Mouse (Mus musculus) embryonic facial prominence, embryonic 14.5 days (tissue): ENCODE measurements at regions not wholly inside any gene's neighbourhood (a gene's known extent, or its start where the extent isn't known, plus 50 kb on each side); places are given as distances from the start of the nearest gene placed in this dataset.

Experiments used
- ATAC-seq: fragments of 200-750 bp; cut with Nextera tagmentation; 2 replicates; pipeline ENCODE4 v1.8.0; 2017; ENCODE audit warnings: low read depth, moderate number of reproducible peaks, moderate TSS enrichment
- DNase-seq: peaks from one replicate; pipeline ENCODE4 v3.0.0-alpha.2; 2015; ENCODE audit warnings: low spot score
- H3K27ac ChIP-seq: fragments of 300-500 bp; sonication (generic); replicated peaks from 2 replicates; pipeline ENCODE4 v1.5.1; 2014; ENCODE audit warnings: low read depth, mild to moderate bottlenecking, low read length, moderate library complexity
- H3K27me3 ChIP-seq: fragments of 300-500 bp; sonication (generic); replicated peaks from 2 replicates; pipeline ENCODE4 v1.6.1; 2014; ENCODE audit warnings: low read length; ENCODE audit not compliant: control insufficient read depth, insufficient read depth
- H3K36me3 ChIP-seq: fragments of 300-500 bp; sonication (generic); 2 replicates; pipeline ENCODE4 v1.6.1; 2014; ENCODE audit warnings: low read length, mixed read lengths; ENCODE audit not compliant: control insufficient read depth, insufficient read depth
- H3K4me1 ChIP-seq: fragments of 300-500 bp; sonication (generic); 2 replicates; pipeline ENCODE4 v1.6.1; 2014; ENCODE audit warnings: antibody characterized with exemption, low read length; ENCODE audit not compliant: control insufficient read depth, insufficient read depth
- H3K4me2 ChIP-seq: fragments of 300-500 bp; sonication (generic); 2 replicates; pipeline ENCODE4 v1.6.1; 2014; ENCODE audit warnings: low read depth, mild to moderate bottlenecking, low read length, moderate library complexity, mixed read lengths
- H3K4me3 ChIP-seq: fragments of 300-500 bp; sonication (generic); 2 replicates; pipeline ENCODE4 v1.5.1; 2014; ENCODE audit warnings: low read depth, mild to moderate bottlenecking, low read length
- H3K9ac ChIP-seq: fragments of 300-500 bp; sonication (generic); 2 replicates; pipeline ENCODE4 v1.6.1; 2014; ENCODE audit warnings: low read depth, mild to moderate bottlenecking, low read length, moderate library complexity, mixed read lengths
- H3K9me3 ChIP-seq: fragments of 300-500 bp; sonication (generic); 2 replicates; pipeline ENCODE4 v1.6.1; 2016; ENCODE audit warnings: low read length; ENCODE audit not compliant: control insufficient read depth
- WGBS: fragments of 180-500 bp; shearing (Covaris S2); extraction: QIAGEN DNeasy Blood & Tissue Kit; methylation state at CpG from one replicate; pipeline ENCODE4 v1.1.7; 2014; 5-methylcytosine and 5-hydroxymethylcytosine counted together

GRCm38 (mm10) chr14:76761274-76761673 lies 204.6 kb upstream of the Serp2 start:
- DNase-seq: no peak
- Histone ChIP-seq H3K27me3 (no peaks in the 10 kb centered on the region), H3K4me1 (peaks cover 16% of the 10 kb centered on the region), H3K9me3 (no peaks in the 10 kb centered on the region), H3K36me3 (no peaks in the 10 kb centered on the region), H3K4me2 (no peak overlapping the region), H3K27ac (no peak overlapping the region), H3K9ac (no peak overlapping the region), H3K4me3 (no peak overlapping the region)
- ATAC-seq: no peak
- WGBS: 80% methylated on average over 4 of the region's 4 CpGs

GRCm38 (mm10) chr14:76760509-76761023 lies 203.9 kb upstream of the Serp2 start:
- Histone ChIP-seq H3K27ac (no peak overlapping the region), H3K27me3 (no peaks in the 10 kb centered on the region), H3K36me3 (no peaks in the 10 kb centered on the region), H3K4me2 (no peak overlapping the region), H3K9me3 (no peaks in the 10 kb centered on the region), H3K9ac (no peak overlapping the region), H3K4me3 (no peak overlapping the region), H3K4me1 (peaks cover 16% of the 10 kb centered on the region)
- DNase-seq: no peak
- no peak for ATAC-seq
- 79% methylated on average over 13 of the region's 13 CpGs for WGBS

DNA sequence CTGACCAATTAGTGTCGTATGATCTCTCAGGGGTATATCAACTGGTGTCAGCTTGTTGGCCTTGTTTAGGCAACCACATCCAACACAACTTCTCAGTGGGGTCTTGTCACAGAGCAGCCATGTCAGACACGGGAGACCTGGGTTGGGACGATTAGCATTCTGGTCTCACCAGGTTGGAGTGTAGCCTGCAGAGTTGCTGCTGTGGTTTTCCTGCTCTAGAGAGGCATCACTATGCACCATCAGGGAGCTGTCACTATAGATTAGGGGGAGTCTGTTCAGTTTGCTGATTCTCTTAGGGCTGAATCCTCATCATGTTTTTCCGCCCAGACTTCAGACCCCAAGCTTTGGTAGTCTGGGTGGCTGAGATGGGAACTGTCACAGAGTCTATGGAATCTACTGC lies 202.7 kb upstream of the Serp2 start:
- Histone ChIP-seq H3K4me3 (no peak overlapping the region), H3K9me3 (no peaks in the 10 kb centered on the region), H3K4me2 (no peak overlapping the region), H3K27ac (no peak overlapping the region), H3K9ac (no peak overlapping the region), H3K4me1 (peaks cover 6% of the 10 kb centered on the region), H3K27me3 (no peaks in the 10 kb centered on the region), H3K36me3 (no peaks in the 10 kb centered on the region)
- DNase-seq (no peak), ATAC-seq (no peak)
- WGBS: 74% methylated on average over 4 of the region's 4 CpGs

DNA sequence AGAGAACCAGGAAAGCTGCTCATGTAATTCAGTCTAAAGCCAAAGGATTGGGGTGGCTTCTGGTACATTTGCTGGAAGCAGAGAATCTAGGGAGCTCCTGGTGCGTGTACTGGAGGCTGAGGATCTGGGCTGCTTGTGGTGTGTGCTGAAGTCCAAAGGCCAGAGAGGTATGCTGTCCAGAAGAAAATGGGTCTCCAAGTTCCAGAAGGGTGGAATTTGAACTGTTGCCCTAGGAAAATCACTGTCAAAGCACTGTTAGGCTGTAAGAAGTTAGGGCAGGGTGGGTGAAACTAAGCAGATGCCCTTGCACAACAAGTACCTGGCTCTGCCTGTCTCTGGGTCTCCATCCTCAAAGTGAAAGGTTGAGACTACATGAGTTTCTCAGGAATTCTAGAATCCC lies 201.9 kb upstream of the Serp2 start:
- no peaks in the 10 kb centered on the region for H3K9me3 ChIP-seq
- WGBS: 96% methylated on average over 1 of the region's 1 CpGs
- no peak for ATAC-seq
- no peak overlapping the region for H3K9ac ChIP-seq
- no peaks in the 10 kb centered on the region; the same call in 1 of the 2 replicates for H3K4me1 ChIP-seq
- no peak for DNase-seq
- H3K27me3 ChIP-seq: no peaks in the 10 kb centered on the region
- H3K27ac ChIP-seq: no peak overlapping the region
- H3K4me3 ChIP-seq: no peak overlapping the region
- no peak overlapping the region for H3K4me2 ChIP-seq
- H3K36me3 ChIP-seq: no peaks in the 10 kb centered on the region

- ATAC-seq: no peak
- no peak for DNase-seq
- no peak overlapping the region for H3K4me2 ChIP-seq
- H3K4me1 ChIP-seq: no peaks in the 10 kb centered on the region; the same call in 1 of the 2 replicates
- no peaks in the 10 kb centered on the region for H3K27me3 ChIP-seq
- 70% methylated on average over 9 of the region's 9 CpGs for WGBS
- no peaks in the 10 kb centered on the region for H3K36me3 ChIP-seq
- no peak overlapping the region for H3K27ac ChIP-seq
- no peak overlapping the region for H3K4me3 ChIP-seq
- no peak overlapping the region for H3K9ac ChIP-seq
- no peaks in the 10 kb centered on the region for H3K9me3 ChIP-seq
Measured at GRCm38 (mm10) chr14:76755591-76756376, 199.1 kb upstream of the Serp2 start.

DNA sequence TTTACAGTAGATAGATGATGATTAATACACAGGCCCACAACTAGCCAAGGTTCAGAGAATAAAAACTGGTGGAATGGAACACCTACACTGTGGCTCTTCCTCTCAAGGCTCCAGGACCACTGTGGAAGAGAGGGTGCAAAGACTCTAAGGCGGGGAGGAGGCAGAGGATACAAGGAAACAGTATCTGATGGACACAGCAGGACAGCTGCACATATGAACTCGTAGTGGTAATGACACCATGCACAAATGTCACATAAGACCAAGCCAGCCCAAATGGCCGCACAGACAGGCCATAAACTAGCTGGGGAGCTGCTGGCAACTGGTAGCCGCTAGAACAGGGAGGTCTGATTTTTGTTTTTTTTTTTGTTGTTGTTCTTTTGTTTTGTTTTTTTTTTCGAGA lies 197.0 kb upstream of the Serp2 start:
- no peaks in the 10 kb centered on the region for H3K27me3 ChIP-seq
- no peak overlapping the region for H3K4me3 ChIP-seq
- ATAC-seq: no peak
- no peak overlapping the region for H3K9ac ChIP-seq
- 0 out of 2 replicates have a peak, but pooled peaks cover 3% of the 10 kb centered on the region for H3K4me1 ChIP-seq
- no peaks in the 10 kb centered on the region for H3K9me3 ChIP-seq
- no peaks in the 10 kb centered on the region for H3K36me3 ChIP-seq
- 90% methylated on average over 5 of the region's 5 CpGs for WGBS
- DNase-seq: no peak
- no peak overlapping the region for H3K4me2 ChIP-seq
- H3K27ac ChIP-seq: no peak overlapping the region

DNA sequence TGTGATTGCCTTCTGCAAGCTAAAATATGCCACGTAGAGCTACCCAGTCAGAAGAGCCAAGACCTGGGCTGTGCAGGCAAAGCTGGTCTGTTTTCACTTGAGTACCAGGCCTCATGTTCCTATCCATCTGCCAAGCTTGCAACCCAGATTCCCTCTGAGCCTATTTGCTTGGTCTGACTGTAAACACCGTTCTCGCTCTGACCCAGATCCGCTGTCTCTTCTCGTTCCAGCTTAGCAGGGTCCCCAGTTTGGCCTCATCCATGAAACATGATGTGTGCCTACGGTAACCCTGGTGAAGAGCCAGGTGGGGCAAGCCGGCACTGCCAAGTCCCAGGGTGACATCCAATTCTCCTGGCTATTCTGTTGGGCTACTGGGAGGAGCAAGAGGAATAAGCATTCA lies 192.5 kb upstream of the Serp2 start:
- Histone ChIP-seq H3K36me3 (no peaks in the 10 kb centered on the region), H3K9ac (no peak overlapping the region), H3K4me2 (no peak overlapping the region), H3K27me3 (no peaks in the 10 kb centered on the region), H3K4me3 (no peak overlapping the region), H3K27ac (no peak overlapping the region), H3K9me3 (no peaks in the 10 kb centered on the region), H3K4me1 (0 out of 2 replicates have a peak, but pooled peaks cover 3% of the 10 kb centered on the region)
- ATAC-seq: no peak
- DNase-seq: no peak
- WGBS: 84% methylated on average over 7 of the region's 7 CpGs

DNA sequence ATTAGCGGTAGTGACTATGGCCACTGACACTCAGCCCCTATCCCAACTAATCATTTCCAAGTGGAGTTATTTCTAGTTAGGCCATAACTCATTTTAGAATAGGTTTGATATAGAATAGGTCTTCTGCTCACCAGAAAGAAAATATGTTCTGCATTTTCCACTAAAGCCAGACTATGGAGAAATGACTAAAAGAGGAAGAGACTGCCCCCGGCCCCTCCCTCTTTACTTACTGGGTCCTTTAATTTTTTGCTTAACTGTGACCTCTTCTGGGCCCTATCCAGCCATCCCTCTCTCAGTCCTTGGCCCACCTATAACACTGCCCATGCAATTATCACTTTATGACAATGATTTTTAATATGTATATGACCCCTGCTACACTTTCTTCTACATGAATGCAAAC lies 192.0 kb upstream of the Serp2 start:
- no peak for ATAC-seq
- 92% methylated on average over 2 of the region's 2 CpGs for WGBS
- no peak overlapping the region for H3K9ac ChIP-seq

GRCm38 (mm10) chr14:76747814-76748213 lies 191.1 kb upstream of the Serp2 start:
- no peak for DNase-seq
- Histone ChIP-seq H3K4me1 (0 out of 2 replicates have a peak, but pooled peaks cover 3% of the 10 kb centered on the region), H3K27ac (no peak overlapping the region), H3K9ac (no peak overlapping the region), H3K4me2 (no peak overlapping the region), H3K27me3 (no peaks in the 10 kb centered on the region), H3K36me3 (no peaks in the 10 kb centered on the region), H3K4me3 (no peak overlapping the region), H3K9me3 (no peaks in the 10 kb centered on the region)
- ATAC-seq: no peak
- 91% methylated on average over 5 of the region's 5 CpGs for WGBS

More for the DNA sequence above, 192.0 kb upstream of the Serp2 start:
- Histone ChIP-seq H3K9me3 (no peaks in the 10 kb centered on the region), H3K4me2 (no peak overlapping the region), H3K4me3 (no peak overlapping the region), H3K27ac (no peak overlapping the region), H3K4me1 (0 out of 2 replicates have a peak, but pooled peaks cover 3% of the 10 kb centered on the region), H3K36me3 (no peaks in the 10 kb centered on the region), H3K27me3 (no peaks in the 10 kb centered on the region)
- no peak for DNase-seq
